Mouse (Mus musculus) lung, postnatal 14 days (tissue): ENCODE results near the gene Snrpg.
"Not testable (repeated sequence)": the region's sequence is repeated elsewhere in the genome, so short reads cannot be mapped to it uniquely, and the experiment has no call there.

ENCODE experiments used
- DNase-seq: peaks from one replicate; pipeline ENCODE4 v3.0.0; 2021

The Snrpg gene

GRCm38 (mm10) chr6:86368479-86368878 is 2.6 kb upstream of the Snrpg start:
- no peak for DNase-seq

DNA sequence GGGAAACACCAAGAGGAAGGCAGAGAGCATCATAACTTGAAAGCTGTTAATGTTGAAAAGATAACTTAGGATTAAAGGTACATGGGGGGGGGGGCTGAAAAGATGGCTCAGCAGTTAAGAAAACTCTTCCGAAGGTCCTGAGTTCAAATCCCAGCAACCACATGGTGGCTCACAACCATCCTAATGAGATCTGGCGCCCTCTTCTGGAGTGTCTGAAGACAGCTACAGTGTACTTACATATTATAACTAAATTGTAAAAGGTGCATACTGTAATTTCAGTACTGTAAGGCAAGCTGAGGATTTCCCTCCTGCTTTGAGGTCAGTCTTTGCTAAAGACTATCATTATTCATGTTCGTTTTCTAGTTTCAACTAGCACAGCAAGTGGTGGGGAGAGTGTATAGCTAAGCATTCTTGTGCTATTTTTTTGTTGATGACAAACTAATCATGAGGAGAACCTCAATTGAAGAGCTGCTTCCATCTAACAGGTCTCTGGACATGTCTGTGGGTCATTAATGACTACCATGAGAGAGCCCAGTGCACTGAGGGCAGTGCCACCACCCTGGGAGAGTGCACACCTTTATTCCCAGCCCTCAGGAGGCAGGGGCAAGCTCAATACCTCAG is 901 bp upstream of the Snrpg start:
- DNase-seq, result no peak

DNA sequence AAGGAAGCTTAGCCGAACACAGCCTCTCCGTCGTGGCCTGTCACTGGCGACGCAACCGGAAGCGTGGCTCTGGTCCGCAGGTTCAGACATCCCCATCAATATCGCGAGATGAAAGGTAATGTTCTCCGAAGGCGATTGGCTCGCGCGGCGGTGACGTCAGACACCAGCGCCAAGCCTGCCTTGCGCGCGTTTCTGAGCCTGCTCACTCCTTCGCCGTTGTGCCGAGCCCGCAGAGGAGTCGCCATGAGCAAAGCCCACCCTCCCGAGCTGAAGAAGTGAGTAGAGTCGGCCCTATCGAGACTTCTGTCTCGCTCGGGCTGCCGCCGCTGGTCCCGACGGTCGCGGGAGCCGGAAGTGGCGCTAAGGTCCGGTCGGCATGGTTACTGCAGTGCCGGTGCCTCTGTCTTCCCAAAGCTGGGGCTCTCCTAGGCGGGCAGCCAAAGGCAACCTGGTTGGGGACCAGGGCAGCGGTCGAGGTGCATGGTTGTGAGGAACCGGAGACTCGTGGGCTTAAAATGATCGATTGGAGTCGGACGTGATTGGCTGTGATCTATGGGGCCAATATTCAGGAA is 322 bp downstream of the Snrpg start:
- DNase-seq, result peak; percentile 96

DNA sequence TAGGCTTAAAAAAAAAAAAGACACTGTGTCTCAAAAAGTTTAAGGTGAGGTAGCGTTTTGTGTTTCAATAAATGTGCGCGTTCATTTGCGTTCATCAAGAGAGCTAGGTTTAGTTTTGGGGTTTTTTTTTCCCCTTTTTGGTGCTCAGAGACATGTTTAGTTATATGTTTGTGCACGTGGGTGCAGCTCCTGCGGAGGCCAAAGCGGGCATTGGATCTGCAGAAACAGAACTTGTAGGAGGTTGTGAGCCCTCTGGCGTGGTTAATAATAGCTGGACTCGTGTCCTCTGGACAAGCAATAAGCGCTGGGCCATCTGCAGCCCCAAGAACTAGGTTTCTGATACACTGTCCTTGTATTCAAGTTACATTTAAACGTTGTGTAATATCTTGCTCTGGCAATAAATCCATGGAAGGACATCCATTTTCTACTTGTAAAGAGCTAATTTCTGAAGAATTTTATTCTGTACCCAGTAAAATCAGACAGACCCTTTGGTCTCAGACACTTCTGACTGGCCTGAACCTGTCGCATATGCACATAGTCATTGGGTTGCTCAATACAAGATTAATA is 929 bp downstream of the Snrpg start:
- no peak for DNase-seq

GRCm38 (mm10) chr6:86373556-86373955 is 2.5 kb downstream of the Snrpg start:
- no peak for DNase-seq

GRCm38 (mm10) chr6:86378341-86378740 is 7.2 kb downstream of the Snrpg start:
- no peak for DNase-seq

DNA sequence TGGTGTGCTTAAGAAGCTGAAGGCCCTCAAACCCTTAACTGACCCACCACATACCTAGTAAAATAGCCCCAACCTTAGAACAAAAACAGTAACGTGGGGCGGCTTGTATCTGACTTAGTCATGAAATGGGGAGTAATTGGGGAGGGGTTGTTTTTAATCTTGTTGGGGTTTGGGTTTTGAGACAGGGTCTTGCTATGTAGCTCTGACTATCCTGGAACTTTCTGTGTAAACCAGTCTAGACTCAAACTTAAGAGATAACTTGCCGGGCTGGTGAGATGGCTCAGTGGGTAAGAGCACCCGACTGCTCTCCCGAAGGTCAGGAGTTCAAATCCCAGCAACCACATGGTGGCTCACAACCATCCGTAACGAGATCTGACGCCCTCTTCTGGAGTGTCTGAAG is 9.0 kb downstream of the Snrpg start:
- not testable (repeated sequence) for DNase-seq

- DNase-seq, result no peak
These were observed 11.4 kb downstream of the Snrpg start for GRCm38 (mm10) chr6:86382551-86382950.

DNA sequence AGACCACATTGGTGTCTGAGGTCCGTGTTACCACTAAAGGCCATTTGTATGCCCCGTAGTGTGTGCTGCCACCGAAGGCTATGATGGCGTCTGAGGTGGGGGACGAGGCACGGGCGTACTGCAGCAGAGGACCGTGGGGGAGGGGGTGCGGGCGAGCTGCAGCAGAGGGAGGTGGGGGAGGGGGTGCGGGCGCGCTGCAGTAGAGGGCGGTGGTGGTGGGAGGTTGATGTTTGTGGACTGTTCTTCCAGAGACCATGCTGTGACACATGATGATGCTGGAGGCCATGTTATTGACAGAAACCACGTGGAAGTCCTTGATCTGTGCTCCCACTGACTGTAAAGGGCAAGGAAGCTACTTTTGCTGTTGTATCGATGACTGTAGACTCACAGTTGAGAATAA is 12.3 kb downstream of the Snrpg start:
- no peak for DNase-seq

GRCm38 (mm10) chr6:86384692-86385091 is 13.6 kb downstream of the Snrpg start:
- no peak for DNase-seq

GRCm38 (mm10) chr6:86385362-86386104 is 14.4 kb downstream of the Snrpg start:
- DNase-seq, result no peak

GRCm38 (mm10) chr6:86387313-86387712 is 16.2 kb downstream of the Snrpg start:
- DNase-seq, result no peak

DNA sequence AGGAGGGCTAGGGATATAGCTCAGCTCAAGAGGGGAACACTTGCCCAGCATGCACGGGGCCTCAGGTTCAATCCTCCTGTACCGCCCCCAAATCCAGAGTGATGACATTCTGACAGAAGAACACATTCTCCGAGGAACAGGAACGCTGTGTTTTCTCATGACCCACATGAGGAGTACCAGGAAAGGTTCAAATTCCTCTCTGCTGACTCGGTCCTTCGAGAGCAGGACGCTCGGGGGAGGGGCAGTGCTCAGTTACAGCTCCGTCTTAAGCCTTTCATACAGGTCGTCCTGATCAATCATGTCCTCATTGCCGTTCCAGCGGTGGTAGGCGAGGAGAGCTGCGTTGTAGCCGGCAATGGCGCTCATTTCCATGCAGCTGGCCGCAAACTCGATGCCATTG is 17.4 kb downstream of the Snrpg start:
- DNase-seq, result no peak

DNA sequence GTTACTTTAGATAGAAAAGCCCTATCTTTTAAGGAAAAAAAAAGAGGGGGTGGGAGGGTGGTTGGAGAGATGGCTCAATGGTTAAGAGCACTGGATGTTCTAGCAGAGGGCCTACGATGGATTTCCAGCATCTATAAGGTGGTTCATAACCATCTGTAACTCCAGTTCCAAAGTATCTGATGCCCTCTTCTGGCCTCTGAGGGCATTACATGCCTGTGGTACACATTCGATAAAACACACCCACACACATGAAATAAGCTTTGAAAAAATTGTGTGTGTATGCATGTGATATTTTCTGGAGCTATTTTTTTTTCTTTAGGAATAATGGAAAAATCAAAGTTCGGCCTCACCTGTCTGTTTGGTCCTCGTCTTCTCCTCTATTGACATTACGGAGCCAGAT is 20.2 kb downstream of the Snrpg start:
- no peak for DNase-seq

DNA sequence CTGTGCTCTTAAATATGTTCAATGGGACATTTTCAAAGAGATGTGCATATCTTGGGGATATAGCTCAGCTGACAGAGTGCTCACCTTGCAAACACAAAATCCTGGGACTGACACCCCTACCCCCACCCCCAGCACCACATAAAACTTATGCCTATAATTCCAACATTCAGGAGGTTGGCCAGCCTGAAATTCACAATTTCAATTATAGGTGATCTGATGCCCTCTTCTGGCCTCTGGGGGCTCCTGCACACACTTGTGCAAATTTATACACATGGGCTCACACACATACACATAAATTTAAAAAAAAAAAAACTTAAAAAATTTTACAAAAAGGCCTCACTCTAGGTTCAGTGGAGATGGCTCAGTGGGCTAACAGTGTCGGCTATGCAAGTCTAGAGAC is 22.1 kb downstream of the Snrpg start:
- no peak for DNase-seq

- DNase-seq, result no peak
These were observed 23.1 kb downstream of the Snrpg start for GRCm38 (mm10) chr6:86394078-86394720.

- no peak for DNase-seq
These were observed 23.9 kb downstream of the Snrpg start for GRCm38 (mm10) chr6:86395021-86395420.

- DNase-seq, result no peak
These were observed 24.9 kb downstream of the Snrpg start for GRCm38 (mm10) chr6:86395969-86396368.

DNA sequence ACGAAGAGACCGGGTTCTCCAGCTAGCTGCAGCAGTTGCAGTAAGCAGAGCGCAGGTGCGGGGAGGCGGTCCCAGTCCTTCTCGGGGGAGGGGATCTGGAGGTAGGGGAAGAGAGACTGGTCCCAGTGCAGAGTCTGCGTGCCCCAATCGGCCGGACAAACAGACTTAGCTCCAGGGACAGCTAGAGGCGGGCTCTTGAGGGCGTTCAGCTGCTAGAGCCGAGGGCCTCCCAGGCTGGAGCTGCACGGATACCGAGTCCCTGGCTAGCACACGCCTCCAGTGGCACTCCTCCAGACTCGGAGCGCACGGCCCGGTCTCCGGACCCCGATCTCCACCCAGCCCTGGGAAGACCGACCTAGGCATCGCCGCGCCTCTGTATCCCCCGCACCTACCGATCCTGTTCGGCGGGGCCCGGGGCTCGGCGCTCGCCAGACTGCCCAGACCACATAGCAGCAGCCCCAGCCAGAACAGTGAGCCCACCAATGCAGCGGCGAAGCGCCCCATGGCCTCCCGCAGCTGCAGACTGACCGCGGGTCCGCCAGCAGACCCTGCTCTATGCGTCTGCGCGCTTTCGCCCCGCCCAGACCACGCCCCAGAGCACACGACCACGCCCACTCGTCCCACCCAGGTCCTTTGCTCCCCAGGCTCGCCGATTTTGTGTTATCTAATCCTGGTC is 25.6 kb downstream of the Snrpg start, which contains the start of gene Pcyox1:
TSS of gene Pcyox1 (minus strand) at position 574 of the 676 bp plus-strand sequence.
- DNase-seq, result peak; percentile 90

DNA sequence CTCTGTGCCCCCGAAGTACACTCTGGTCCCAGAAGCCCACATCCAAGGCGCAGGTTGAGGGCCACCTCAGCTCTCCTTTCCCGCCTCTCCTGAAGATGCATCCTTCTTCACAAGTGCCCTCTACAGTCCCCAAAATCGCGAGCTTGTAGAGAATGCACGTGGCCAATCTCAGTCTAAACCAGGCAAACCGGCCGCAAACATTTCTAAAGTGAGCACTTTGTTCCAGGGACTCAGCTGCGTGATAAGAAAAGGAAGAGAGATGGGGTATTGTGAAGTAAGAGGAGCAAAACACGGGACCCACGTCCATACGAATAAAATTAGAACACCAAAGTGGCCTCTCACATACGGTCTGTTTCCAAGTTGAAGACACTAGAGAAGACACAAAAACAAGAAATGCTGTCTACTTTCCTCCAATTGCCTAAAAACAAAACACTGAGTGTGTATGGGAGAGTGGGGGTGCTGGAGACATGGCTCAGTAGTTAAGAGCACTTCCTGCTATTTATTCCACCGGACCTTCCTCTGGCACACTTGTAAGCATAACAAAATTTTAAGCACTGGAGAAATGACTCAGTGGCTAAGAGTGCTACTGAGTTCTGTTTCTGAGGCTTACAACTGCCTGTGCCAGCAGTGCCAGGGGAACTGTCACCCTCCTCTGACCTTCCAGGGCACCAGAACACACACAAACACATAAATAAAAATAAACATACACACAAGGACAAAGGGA is 26.3 kb downstream of the Snrpg start:
- peak; percentile 12 for DNase-seq

GRCm38 (mm10) chr6:86398986-86399385 is 27.9 kb downstream of the Snrpg start:
- DNase-seq, result no peak

- no peak for DNase-seq
These were observed 28.9 kb downstream of the Snrpg start for GRCm38 (mm10) chr6:86399995-86400394.
